Mouse (Mus musculus) kidney, adult 11 months (tissue): Measurements from ENCODE around the gene Iqgap2.
A peak's percentile ranks its signal among the peaks of the same experiment; 100 is the strongest.

Source experiments
- DNase-seq: peaks from one replicate; pipeline ENCODE4 v3.0.0; 2022

Iqgap2 gene

DNA sequence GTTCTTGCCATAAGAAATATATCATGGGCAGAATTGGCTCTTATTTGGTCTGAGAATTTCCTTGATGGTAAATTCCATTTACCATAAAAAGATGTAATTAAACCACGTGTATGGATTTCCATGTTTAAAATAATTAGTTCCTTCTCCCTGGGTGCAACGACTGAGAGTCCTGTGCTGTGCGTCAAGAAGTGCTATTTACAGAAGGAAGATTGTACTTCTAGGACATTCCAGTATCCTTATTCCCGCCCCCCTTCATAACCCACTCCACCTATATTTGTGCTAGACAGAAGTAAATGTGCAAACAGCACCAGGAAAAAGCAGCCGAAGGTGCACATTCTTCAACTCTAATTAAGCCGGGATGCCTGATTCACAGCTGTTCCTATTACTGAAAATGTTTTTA is 65.5 kb downstream of the Iqgap2 start:
- DNase-seq, result no peak

DNA sequence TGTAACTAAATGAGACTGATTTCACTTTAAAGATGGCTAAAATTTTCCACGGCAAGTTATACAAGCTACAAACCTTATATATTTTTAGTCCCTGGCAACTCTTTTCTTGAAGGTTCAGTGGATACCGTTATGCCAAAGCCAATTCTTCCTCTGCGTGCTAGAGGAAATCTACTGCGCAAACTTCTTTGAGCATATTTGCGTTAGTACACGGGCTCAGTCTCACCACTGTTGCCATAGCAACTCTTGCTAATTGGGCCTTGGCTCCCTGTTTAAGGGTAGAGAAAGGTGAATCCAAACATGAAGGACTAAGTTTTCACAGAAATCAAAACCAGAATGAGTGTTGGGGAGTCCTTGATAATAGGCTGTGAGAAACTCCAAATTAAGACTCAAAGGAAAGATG is 68.8 kb downstream of the Iqgap2 start:
- DNase-seq, result no peak

DNA sequence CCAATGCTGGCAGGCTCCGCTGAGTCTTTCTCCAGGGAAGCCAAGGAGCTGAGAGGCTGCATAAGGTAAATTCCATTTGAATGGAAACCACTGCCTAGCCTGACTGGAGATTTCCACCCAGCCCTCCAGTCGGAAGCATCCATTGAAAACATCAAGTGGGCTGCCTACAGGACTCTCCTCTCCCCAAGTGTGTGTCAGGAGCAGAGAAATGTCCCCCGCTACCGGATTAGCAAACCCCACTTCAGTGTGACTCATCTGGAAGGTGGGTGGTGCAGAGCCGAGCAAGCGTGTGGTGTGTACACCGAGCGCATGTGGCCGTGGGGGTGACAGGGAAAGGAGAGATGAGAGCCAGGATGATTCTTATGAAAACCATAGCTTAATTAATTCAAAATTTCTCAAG is 71.7 kb downstream of the Iqgap2 start:
- no peak for DNase-seq

DNA sequence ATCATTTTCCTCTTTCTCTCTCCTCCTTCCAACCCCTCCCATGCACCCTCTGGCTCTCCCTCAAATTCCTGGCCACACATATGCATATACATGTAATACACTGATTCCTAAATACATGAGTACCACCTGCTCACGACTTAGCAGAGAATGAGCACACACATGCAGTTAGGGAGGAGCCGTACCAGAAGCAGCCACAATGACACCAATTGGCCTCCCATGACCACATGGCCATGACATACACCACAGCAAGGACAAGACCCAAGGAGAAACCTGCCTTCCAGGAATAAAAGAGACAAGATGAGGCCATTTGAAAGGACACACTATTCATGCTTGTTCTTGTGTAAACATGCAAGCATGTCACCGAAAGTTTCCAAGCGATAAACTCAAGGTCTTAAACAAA is 72.8 kb downstream of the Iqgap2 start:
- no peak for DNase-seq

DNA sequence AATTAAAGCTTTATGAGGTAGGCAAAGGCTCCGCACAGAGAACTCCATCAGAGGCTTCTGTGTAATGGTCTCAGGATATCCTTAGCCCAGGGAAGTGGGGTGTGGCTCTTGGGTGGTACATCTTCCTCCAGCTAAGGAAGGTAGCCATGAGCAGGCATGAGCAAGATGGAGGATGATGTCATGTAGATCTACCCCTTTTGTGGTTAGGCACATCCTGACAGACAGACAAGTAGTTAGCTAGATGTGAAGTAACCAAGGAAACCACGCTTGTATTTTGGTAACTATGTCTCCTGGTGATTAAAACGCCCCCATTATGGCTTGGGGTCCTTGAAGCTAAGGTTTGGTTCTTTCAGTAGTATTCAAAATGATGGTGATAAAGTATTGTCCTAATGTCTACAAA is 78.1 kb downstream of the Iqgap2 start:
- no peak for DNase-seq

DNA sequence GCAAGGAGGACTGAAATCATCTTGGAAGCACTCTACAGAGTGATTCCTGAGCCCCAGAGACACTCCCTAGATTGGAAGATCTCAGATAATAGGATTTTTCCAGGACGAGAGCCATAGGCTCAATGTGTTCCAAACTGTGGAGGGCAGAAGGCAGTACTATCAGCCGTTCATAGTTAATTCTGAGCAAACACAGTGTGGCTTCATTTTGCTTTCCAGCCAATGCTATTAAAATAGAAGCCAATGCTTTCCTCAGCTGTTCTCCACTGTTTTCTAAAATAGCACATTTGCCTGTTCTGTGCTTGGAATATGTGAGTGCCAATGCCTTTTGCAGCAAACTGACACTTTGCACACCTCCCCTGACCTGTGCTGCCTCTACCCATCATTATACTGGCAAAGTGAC is 80.9 kb downstream of the Iqgap2 start:
- DNase-seq, result no peak

DNA sequence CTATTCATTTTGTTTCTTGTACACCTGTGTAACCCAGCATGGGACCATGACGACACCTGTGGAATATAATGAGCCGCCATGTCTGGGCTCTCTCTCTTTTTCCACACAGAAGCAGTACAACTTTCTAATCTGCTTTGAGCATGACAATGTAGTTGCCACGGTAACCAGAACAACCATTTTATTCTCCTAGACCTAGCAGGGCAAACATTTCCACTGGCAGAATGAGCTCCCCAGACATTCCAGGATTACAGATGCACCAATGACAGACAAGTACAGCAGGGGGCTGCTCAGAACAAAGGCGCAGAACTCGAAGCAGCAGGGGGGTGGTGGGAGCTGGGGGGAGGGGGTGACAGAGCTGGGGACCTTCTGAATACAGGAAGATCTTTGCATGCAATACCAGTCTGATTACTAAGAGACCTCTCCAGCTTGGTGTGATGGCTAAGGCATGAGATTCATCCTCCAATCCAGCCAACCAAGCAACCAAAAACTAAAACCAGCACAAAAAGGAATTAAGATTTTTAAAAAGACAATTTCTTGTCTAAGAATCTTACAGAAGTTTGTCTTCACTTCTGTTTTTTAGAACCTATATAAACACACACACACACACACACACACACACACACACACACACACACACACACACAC is 84.5 kb downstream of the Iqgap2 start:
- no peak for DNase-seq

DNA sequence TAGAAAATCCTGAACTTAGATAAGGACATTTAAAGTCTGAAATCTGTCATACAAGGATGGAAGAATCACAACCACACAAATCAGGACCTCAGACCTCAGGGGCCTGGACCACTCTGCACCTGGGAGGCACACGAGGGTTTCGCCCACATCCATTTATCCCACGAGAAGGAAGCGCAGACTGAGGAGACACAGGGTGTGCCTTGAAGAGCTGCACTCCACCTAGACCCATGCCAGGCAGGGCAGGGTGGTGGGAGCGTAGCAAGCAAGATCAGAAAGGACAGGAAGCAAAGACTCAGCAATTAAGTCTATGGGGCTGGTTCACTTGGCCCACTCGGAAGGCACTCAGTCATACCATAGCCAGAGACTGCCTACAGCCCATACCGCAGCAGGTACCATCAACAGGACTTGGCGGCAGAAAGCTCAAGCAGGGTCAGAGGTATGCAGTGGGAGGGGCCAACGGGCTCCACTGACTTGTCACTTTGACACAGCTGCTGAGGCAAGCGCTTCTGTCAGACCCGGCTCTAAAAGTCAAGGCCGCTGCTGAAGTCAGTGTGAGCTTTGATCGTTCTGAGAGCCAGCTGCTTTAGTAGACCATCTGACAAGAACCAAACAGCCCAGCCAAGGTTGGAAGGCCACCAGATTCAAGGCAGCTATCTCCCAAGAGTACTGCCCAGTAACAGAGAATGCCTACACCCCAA is 86.1 kb downstream of the Iqgap2 start:
- DNase-seq, result peak; percentile 80

DNA sequence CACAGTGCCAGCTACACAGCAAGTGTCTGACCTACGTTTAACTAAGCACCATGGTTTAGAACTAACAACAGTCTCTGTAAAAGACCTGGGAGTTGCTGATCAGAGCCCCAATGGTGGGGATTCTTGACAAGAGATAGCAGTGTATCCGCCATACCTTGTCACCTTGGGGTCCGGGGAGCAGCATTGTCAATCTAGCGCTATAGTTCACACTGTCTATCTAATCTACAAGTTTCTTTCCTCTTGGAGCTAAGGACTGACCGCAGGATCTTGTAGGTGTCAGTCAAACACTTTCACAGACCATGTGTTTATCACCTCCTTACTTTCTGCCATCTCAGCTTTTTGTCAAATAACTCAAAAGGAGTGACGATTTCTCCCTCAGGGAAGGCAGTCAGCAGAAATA is 87.6 kb downstream of the Iqgap2 start:
- DNase-seq, result no peak

DNA sequence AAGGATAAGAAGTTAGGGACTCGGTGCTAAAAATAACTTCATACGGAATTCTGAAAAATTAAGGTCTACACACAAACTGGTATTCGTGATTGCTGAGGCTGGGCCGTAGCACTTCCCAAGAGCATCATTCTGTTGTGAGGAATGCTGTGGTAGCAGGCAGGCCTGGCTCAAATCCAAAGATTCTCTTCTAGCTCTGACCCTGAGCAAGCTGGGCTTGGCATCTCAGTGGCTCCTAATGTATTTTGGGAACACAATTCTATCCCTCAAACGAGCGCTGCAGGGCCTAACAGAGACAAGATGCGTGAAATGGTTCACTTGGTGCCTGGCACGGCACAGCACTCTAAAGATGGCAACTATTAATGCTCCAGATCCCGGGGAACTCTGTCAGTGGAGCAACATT is 90.8 kb downstream of the Iqgap2 start:
- no peak for DNase-seq

DNA sequence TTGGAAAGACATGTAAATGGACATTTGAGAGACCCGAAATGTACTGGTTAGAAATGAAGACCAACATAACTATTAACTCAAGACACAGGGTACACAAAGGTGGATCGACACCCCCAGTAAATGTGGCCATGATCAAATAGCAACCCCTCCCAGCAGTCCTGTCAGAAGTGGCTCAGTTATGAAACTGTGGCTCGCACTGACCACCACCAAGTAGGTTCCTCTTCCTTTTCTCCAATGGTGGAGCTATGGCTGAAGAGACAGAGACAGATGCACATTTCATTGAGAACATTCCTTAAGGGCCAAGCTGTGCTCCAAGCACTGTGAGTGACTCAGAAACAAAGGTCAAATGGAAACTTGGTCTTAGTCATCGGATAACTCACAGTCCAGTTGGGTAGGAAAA is 92.4 kb downstream of the Iqgap2 start:
- DNase-seq, result no peak

DNA sequence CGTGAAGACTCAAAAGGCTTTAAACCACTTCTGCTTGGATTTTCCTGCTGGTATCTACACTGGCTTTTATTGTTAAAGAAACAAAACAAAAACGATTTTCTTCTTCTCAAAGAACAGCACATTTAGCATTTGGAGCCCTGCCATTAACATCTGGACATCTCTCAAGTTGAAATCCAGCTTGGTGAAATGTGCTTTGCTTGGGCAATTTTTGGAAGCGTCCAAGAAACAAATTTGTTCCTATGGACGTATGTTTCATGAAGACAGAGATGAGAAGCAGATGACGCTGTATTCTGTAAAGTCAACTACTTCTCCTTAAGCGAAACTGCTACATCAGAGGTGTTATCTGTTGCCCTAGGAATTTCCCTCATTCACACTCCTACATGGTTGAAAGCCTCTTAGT is 93.0 kb downstream of the Iqgap2 start:
- no peak for DNase-seq

DNA sequence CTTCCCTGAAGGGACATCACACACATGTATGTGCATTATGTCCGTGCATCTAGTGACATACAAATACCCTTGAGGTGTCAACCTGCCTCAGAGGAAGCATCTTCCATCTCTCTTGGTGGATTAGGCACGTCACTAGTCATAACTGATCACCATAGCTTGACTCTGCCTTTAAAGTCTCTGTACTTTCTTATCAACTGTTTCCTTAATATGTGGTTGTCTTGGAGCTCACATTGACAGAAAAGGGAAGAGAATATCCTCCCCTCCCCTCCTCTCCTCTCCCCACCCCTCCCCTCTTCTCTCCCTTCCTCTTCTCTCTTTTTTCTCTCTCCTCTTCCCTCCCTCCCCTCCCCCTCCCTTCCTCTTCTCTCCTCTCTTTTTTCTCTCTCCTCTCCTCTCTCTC is 94.2 kb downstream of the Iqgap2 start:
- no peak for DNase-seq

DNA sequence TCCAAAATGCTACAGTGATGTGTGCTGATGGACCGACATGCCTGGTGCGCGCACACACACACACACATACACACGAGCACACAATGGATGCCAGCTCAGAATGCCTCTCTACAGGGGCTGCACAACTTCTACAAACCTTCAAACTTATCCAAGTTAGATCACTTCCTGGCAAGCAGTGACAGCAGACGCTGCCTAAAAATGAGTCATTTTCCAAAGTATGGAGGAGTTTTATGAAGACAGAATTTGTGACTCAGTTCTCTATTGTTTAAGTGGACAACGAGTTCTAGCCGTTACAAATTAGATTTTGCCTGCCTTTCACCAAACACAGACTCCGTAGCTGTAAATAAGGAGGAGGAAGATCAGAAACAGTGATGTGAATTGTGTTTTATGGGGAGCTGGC is 97.4 kb downstream of the Iqgap2 start:
- DNase-seq, result no peak

DNA sequence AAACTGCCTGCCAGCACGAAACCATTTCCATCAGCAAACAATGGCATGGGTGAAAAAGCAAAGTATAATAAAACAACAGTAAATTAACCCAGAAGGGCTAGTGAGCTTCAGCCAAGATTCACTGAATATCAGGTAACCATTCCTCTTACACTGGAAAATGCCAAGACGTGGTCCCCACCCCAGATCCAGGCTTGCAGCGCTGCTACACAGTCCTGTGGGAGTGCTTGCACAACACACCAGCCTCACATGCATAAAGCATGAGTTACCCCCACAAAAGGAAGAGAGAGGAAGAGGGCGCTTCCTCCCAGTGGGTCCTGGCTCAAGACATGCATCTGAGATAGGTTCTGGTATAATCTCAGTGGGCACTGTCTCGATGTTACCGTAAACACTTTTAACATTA is 100.8 kb downstream of the Iqgap2 start:
- no peak for DNase-seq

DNA sequence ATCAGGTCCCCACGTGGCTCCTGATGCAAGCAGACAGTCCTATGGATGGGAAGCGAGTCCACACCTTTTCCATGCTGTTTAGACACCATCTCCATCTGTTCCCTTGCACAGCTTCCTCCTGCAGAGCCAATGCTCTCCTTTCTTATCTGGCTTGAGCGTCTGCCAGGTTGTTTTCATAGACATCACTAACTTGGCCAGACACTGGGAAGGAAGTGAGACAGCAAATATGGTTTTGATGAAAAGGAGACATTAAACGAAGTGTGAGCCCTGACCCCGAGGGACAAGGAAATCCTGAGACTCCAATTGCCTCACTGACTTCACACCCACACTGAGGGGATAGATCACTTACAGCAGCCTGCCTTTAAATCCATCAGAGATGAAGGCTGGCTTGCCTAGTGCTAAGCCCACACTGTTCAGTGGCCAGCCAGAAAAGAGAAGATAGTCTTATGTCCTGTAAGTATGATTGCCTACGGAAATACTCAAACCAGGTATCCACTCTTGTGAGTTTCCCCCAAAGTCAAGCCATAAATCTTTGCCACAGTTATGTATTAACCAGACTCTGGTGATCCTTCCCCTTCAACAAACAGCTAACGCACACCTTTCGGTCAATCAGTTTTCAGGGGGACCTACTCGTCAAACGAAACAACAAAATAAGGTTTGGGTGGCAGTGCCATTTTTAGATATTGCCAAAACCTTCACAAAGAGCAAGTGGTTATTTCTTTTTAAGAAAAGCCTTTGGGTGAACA is 102.9 kb downstream of the Iqgap2 start:
- DNase-seq, result no peak

DNA sequence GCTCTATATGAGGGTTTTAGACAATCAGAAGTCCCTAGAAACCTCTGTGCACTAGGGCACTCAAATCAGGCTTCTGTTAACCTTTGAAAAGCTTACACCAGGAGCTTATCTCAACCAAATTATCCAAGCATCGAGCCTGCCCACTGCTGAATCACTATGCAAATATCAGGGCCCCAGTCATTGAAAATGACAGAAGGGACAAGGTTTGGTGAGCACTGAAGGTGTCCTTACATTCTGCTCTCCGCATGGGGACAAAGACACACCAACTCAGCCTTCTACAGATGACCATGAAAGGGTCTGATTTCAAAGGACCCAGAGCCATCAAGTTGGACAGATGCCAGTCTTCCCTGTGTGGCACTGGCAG is 108.8 kb downstream of the Iqgap2 start:
- no peak for DNase-seq

DNA sequence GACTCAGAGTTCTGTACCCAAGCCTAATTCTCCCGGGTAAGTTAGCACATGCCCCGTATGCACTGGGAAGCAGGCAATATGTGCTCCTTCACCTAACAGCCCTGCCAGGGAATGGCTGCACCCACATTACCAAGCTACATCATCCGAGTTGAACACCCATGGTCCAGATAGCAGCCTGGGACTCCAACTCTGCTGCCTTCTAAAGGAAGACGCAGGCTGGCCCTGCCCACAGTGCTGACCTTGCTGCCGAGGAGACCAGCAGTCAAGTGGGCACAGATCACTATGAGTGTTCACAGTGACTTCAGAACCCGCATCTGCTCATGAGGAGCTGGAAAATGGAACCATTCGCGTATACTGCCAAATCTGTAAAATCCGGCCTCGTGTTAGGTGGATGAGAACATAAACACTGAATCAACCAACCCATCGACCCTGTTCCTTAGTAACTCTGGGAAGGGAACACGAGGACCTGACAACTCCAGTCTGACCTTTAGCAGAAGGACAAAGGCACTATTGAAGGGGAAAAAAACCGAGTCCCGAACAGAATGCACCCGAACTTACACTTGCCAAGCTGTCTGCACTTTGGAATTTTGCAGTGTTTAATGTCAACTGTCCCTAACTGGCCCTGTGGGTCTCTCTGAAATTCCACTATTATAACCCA is 109.3 kb downstream of the Iqgap2 start:
- no peak for DNase-seq

DNA sequence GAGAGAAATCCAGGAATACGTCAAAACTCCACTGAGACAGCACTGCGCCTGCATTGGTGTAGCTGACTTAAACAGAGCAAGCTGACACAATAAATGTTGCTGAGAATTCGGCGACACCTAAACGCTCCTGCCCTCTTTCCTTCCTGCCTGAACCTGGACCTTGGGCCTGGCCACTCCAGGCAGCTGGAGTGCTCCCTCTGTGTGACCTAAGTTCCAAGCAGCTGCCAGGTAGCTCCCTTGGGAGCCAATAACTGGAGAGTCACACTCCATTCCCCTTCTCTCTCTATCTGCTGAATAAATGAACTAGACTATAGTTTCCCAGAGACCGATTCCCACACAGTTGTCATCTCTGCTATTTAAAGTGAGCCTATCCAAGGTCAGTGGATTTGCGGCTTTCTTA is 111.7 kb downstream of the Iqgap2 start:
- DNase-seq, result no peak

DNA sequence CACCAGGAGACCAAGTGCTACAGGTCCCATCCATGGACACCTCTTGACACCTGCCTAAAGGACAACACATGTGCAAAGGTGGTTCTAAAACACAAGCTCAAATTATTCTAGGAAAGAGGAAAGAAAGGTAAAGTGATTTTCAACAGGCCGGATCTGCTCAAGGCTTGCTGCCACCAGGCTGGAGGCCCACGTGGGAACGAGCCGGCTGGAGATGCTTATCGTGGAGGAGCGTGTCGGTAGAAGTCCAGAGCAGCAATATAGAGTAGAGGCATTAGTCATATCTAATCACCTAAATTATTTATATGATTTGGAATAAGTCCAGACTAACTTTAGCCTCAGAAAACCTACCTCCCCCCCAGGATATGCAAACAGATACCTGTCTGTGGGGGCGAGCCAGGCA is 112.5 kb downstream of the Iqgap2 start:
- DNase-seq, result no peak

DNA sequence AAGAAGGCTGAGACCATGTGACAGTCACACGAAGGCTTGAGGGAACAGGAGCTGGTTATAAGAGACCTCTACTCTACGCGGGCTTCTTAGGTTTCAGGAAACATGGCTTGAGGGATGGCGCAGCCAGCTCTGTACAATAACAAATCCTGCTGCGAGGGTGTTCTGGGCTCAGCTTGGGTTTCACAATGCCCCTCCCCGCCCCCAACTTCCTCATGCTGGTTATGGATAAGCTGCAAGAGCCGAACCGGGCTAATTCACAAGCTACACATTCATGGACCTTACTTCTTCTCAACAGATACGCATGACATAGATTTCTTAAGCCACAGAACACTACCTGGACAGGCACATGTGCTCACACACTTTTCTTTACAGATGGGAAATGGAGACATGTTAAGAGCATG is 113.0 kb downstream of the Iqgap2 start:
- DNase-seq, result no peak

DNA sequence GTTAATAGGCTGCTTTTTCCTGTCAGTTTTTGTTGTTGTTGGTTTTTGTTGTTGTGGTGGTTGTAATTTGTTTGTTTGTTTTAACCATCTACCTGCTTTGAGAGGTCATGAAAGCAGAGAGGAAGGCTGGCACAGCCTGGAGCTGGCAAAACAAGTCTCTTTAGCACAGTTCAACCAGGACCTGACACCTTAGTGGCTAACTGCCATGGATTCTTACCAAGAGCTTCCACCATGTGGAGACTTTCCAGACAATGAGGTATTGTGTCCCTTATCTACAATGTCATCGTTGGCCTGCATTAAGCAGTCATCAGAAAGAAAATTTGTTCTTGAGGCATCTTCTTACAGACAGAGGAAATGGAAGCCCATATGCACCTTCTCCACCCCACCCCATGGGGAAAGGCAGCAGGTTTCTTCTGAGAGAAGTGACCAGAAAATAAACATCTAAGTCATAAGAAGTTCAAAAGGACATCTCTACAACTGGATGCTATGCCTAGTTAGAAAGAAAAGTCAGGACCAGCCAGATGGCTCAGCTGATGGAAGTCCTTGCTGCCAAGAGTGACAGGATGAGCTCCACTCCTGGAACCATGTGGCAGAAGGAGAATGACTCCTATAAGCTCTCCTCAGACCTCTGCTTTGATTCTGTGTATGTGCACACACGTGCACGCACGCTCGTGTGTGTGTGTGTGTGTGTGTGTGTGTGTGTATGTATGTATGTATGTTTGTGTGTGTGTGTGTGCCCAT is 113.9 kb downstream of the Iqgap2 start:
- DNase-seq, result no peak

DNA sequence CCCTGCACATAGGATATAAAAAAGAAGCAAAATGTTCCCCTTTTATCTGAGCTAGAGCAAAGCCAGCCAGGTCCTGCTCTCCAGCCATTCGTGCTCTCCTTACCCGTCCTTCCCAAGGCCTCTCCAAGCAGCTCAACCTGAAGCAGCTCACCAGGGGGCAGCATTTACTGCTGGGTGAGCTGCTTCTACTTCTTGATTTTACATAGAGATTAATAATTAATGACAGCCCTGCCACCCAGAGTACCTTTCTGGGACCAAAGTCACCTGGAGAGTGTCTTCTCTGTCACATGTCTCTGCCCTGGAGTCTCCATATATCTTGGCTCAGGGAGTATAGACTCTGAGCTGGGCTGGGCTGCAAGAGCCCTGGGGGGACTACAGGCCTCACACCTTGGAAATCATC is 114.5 kb downstream of the Iqgap2 start:
- DNase-seq, result peak; percentile 82
